Mouse (Mus musculus) mature B cell (primary cell): Measurements from ENCODE around the gene Gm10295.

Source experiments
- in situ Hi-C: fragments of 300-500 bp; cut with MboI; formaldehyde crosslinking; loops from 2 replicates; pipeline ENCODE4 v1.14.3; 2019

Gene Gm10295

DNA sequence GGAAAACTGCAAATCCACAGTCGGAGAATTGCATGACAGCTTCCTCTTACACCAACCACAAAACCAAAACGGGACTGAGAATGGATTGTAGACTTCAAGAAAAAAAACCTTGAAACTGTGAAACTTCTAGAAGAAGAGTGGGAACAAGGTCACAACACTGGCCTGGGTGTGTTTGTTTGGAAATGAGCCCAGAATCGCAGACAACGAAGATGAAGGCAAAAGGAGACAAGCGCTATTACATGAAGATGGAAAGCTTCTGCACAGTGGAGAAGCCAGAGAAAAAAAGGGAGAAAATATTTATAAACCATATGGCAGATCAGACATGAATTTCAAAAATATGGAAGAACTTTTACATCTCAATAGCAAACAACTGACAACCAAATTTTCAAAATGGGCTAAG, 4.3 kb upstream of the Gm10295 start:
- in situ Hi-C loops: no loop called here

DNA sequence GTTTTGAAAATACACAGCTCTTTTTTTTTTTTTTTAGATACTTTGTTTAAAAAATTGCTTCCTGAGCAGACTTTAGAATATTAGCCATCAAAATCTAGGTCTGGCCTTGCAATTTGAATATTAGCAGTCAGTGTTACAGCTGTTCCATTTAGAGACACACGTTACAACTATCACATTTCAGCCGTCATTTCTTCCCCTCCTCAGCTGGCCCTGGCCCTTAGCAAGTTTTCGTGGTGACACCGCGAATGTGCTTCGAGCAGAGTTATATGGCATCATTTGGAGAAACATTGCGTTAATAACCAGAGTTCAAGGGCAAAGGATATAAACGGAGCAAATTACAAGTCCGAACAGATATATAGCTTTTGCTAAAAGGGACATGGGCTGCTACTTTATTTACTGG, 2.4 kb downstream of the Gm10295 start:
- in situ Hi-C loops: no loop called here

DNA sequence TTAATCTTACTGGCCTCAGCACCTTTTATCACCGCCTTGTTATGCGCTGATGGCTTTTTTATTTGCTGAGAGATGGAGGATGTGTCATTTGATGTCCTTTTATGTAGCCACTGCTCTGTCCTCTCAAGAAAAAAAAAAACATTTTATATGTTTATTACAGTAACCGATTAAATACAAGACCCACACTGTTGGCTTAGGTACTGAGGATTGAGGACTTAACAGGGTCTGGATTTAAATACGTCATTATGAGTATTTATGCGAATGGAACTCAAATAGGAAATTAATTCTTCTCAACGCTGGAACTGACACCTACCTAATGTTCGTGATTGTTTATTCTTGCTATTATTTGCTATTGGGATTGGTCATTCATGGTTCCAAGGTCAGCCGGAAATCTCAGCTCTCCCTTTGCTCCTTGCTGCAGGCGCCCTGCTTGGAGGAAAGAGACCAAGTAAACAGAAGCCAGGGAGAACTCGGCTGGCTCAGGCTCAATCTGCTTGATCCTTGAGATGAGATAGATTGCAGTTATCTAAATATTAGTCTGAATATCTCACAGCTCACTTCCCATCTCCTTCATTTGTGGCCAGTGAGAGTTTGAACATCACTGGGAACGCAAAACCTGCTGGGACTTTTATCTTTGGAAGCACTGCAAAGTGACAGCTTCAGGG, 26.2 kb downstream of the Gm10295 start:
- in situ Hi-C loops: no loop called here

DNA sequence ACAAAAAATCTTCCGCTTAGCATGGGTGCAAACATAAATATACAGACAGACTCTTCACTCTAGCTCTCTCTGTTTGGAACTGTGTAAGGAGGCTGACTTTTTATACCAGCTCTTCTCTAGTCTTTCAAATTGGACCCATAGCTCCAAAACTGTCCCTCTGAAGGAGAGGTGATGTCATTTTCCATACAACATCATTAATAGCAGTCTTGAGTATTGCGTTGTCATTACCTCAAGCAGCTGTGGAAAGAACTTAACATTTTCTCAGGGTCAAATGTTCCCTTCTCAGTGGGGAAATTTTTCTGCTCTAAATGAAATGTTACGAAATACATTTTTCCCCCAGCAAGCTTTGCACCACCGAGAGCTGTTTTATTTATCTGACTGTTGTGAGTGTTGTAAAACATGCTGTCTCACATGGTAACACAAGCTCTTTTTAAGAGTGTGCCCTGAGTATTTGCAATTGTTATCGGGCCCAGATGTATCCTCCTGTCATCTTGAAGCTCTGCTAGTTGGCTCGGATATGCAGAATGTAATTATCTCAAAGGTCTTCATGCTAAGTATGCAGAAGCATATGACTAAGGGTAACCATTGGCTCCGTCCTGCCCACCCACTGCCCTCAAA, 38.0 kb downstream of the Gm10295 start:
- in situ Hi-C loops: no loop called here

DNA sequence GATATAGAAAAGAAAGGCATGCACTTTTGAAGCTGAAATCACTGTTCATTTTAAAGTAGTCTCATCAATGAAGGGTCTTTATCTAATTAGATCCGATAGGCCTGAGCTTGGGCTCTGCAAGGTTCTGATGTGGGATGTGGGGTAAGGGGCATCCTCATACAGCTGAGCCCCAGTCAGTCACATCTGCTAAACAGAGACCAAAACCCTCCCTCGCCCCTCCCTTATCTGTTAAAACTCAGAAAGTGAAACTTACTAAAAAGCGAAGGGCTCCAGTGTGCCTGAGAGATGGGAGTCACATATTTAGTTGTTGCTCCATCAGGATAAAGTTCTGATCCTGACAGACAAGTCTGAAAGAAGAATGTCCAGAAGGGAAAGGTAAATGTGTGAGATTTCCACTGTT, 38.9 kb downstream of the Gm10295 start:
- in situ Hi-C loops: no loop called here

DNA sequence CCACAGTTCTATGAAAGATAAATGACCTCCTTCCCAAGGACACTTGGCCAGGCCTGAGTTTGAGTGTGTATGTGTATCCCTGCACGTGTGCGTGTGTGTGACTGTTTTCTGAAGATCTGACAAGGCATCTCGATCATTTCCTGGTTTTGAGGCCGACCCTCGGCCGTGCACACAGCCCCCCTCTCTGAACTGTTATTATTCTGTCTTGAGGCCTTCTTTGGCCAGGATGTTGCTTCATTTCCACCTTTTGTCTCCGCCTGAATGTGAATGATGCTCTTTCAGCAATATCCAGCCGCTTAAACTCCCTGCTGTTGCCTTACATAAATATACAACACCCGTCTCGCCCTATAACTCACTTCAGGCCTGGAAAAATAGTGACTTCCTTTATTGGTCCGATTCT, 39.9 kb downstream of the Gm10295 start:
- in situ Hi-C loops: no loop called here

DNA sequence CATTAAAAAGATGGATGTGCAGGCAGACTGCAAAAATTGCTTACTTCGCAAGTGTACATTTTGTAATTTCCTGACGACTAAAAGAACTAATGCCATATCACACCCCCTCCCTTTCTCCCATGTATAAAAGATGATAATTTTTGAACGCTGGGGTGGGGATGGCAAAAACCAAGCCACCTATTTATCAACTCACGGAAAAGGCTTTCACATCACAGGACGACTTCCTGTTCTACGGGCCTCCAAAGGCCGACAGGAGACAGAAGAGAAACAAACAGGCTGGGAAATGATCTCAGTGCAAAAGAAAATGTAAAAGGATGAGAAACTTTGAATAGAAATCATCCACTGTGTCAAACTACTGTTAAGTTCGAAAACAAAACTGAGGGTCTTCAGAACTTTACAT, 43.2 kb downstream of the Gm10295 start:
- in situ Hi-C loops: no loop called here

DNA sequence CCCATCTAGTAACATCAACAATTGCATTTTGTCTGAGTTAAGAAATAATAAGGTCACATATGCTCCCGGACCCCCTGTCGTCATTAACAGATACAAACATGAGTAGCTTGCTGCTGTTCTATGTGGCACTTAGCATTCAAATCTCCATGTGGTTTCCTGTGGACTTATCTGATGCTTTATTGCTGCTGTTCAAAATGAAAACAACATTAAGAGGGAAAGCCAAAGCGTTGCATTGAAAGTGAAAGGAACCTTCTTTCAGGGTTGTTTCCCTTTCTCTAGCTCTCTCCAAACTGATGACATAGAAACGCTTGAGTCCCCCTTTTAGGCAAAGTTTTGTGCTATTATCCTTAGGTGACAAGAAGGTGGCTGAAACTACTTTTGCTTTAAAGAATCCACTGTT, 48.6 kb downstream of the Gm10295 start:
- in situ Hi-C loops: no loop called here
